Mouse (Mus musculus) left cerebral cortex, postnatal 10 days (tissue): ENCODE measurements around the gene Ifngr2. TPM values are rescaled to one million over a fixed set of nuclear protein-coding genes. Genes with fewer than 3 reads are reported as not detected.

Experiments used
- DNase-seq, 2 experiments: peaks; one replicate each; pipeline ENCODE4 v3.0.0; 2021 to 2022; ENCODE audit warnings: low spot score in 2 of 2, mixed read lengths in 1 of 2; ENCODE audit errors: extremely low spot score in 1 of 2
- intact Hi-C: fragments of 180-260 bp; cut with DNase I; formaldehyde crosslinking; loops from one replicate; pipeline ENCODE4 v1.15.1; 2025
- total RNA-seq, 2 experiments: library from RNA; stranded (reverse); gene quantifications; 2 replicates each; pipeline ENCODE4 v1.2.3; 2021

Gene Ifngr2
- total RNA-seq, 2 experiments from 2014 or later, result 74.8 to 82.0 TPM

DNA sequence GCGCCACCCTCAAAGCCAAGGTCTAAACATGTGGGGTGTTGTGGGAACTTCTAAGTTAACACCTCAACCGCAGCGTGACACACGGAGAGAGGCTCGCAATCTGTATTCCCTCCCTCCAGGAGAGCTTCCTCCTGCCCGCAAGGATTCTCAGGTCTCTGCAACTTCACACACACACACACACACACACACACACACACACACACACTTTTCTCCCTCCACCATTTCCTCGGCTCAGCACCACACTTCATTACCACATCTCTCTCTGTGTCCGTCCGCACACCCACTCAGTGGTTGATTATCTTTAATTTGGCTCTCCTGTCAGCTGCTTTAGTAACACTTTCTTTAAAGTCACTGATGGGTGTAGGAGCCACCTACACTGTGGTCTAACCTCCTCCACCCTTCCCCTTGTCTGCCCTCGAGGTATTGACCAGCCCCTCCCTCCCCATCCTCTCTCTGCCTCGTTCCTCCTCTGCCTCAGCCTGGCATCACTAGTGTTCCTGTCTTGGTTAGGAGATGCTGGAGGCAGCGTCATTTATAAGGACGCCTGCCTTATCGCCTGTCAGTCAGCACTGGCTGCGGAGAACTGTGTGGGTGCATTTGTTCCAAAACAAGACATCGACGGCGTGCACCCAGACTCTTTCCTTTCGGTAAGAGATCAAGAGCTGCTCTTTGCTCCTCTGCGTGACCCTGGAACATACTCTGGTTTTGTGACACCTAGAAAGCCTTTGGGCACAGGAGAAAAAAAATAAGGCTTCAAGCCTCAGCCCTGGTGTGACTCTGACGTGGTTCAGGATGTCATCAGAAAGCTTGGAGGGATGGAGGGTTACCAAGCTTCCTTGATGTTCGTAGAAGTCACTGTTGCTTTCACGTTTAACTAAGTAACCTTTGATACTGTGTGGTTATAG, 13.5 kb upstream of the Ifngr2 start:
- DNase-seq, result no peak
- intact Hi-C loops, result no loop called here

DNA sequence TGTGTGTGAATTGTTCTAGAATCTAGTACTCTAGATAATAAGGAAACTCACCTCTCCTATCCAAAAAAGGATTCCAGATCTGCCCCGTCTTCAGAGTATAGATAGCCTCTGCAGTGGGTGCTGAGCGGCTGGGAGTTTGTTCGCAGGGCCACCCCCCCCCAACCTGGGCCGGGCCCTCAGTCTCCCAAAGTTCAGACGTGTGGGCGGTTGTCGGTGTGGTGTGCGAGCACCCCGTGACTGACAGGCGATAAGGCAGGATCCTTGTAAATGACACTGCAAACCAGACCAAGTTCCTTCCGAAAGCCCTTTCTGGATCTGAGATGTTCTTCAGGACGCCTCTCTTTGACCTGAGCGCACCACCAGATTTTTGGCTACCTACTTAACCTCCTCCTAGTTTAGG, 12.4 kb upstream of the Ifngr2 start:
- intact Hi-C loops, result no loop called here
- peak in 1 of 2 experiments; percentile 97 for DNase-seq

DNA sequence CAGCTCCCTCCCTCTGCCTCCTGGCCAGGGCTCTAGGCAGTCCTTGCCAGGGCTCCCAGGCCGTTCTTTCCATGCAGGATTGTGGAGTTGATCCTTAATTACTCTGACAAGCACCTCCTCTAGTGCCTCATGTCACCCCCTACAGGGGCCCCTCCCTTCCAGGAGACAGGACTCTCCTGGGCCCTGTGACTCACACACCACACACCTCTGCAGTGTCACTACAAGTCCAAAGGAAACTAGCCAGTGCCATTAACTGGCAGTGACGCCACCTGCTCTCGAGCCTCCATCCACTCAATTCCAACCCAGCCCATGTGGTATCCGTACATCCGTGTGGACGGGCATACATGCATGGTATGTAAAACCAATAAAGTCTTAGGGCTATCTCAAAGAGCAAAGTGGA, 12.0 kb upstream of the Ifngr2 start:
- no peak for DNase-seq
- intact Hi-C loops, result no loop called here

DNA sequence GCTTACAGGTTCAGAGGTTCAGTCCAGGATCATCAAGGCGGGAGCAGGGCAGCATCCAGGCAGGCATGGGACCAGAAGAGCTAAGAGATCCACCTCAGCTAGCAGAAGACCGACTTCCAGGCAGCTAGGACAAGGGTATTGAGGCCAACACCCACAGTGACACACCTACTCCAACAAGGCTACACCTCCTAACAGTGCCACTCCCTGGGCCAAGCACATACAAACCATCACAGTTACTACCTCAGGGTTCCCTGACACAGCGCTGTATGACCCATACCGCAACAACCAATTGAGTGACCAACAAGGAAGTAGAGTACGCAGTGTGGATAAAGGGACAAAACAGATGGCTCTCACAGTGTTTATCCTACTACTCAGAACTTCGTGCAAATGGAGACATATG, 10.5 kb upstream of the Ifngr2 start:
- intact Hi-C loops, result no loop called here

DNA sequence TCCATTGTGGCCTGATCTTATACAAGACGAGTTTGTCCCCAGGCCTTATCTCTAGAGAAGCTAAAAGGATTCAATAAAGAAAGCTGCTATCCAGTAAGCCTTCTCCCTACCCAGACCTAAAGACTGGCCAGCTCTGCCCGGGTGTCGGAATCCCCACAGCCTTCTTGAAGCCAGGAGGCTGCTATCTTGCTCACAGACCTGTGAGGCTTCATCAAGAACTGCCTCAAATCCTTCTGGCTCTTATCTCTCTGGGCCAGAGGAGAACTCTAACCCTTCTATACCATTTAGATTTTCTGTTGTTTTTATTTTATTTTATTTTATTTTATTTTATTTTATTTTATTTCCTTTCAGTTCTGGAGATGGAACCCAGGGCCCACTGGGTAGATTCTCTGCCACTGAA, 9.8 kb upstream of the Ifngr2 start:
- intact Hi-C loops, result no loop called here
- DNase-seq, result no peak

More for the DNA sequence above, 10.5 kb upstream of the Ifngr2 start:
- no peak for DNase-seq

DNA sequence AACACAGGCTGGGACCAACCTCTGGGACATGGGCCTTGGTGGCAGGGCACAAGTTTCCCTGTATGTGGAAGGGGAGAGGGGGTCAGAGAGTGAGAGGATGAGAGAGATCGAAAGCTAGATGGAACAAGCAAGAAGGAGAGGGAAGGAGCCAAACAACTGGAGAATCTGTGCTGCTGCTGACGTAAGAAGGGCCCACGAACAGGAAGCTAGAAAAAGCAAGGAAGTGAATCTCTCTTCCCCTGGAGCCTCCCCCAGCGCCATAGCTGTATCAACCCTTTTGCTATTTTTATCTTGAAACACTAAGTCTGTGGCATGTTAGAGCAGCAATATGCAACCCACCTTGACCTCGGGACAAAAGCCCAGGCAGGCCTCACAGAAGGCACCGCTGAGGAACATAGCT, 8.8 kb upstream of the Ifngr2 start:
- DNase-seq, result no peak
- intact Hi-C loops, result no loop called here

DNA sequence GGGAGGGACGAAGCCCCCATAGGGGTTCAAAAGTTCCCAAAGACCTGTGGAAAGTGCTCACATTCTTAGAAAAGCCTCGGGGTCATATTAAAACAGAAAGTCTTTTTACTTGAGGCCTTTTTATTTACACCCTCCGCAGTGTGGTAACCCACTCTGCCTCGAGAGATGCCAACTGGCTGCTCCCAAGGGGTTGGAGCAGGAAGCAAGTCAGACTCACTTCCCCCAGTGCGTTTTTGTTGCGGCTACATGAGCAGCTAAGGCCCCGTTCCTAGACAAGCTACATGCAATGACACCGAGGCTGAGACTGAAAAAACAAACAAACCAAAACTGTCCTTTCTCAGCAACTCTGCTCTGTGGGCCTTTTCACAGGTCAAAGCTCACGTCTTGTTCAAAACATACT, 8.4 kb upstream of the Ifngr2 start:
- intact Hi-C loops, result no loop called here
- no peak for DNase-seq

DNA sequence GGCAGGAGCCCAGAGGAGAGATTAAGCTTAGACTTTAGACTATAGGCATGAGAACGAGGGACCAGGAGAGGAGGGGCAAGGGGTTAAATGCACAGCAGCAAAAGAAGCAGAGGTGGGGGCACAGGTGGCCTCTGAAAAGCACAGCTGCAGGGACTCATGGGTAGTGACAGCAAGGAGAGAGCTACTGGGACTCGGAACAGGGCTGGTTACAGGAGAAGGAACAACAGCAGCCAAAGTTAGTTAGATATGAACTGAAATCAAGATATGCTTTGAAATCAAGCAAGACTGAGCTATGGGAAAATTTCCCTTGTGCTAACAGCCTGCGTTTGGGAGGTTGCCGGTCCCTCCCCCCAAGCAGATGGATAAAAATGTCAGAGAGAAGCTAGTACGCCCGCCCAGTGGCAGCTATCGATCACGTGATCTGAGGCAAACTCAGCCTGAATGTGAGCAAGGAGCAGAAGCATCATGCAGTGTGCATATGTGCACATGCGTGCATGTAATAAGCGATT, 5.2 kb upstream of the Ifngr2 start:
- peak; percentile 61 to 63 for DNase-seq

DNA sequence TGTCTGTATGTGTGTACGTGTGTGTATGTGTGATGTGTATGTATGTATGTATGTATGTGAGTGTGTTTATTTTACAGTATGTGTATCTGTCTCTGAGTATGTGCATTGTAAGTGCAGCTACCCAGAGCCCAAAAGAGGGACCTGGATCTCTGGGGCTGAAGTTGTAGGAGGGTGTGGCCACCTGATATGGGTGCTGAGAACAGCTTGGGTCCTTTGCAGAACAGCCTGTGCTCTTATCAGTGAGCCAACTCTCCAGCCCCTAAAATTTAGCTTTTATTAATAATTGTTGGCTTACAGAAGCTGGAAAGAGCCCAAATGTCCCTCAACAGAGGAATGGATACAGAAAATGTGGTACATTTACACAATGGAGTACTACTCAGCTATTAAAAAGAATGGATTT, 3.3 kb upstream of the Ifngr2 start:
- DNase-seq, result no peak
- intact Hi-C loops, result no loop called here

More for the DNA sequence above, 5.2 kb upstream of the Ifngr2 start:
- intact Hi-C loops, result no loop called here

DNA sequence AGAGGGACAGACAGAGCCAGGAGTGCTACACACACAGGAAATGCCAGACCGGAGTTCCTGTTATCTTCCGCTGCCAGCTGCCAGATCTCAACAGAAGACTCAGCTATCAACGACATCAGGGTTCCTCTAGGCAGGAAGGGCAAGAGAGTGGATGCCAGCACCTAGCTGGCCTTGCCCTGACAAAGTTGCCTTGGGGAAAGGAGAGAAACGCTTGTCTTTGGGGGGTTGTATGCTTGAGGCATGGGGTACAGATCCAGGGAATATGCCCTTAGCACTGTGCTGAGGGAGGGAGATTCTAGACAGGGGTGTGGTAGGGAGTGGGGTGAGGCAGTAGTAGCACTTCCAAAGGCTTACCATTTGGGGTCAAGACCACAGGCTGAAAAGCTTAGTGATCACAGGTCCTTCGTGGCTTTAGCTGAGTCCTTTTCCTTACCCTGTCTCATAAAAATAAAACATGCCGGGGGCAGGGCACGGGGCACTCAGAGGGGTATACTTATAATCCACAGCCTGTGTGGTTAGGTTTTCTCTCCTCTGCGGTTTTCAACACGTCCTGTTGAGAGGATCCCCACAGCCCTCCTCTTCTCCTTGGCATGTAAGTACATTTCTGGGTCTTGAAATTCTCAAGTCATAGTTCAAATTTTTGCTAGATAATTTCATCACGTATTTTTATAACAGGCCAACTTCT, 1.1 kb upstream of the Ifngr2 start:
- DNase-seq, result no peak
- intact Hi-C loops, result no loop called here

DNA sequence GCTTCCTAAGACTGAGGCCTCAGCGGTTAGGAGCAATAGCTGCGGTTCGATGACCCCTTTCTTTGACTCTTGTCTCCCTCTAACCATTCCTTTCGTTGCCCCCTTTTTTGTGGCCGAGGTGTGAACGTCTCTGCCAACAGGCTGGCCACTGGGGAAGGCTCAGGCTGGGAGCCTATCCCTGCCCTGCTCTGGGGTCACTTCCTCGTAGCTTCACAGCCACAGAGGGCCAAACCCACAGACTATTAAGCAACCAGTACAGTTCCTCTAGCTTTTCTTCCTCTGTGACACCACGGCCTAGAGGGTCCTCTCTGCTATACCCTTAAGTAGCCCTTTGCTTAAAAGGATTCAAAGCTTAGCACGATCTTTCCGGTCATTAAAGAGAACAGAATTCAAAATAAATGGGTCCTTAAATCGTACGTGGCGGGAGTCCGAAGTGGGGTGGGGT, 459 bp upstream of the Ifngr2 start:
- peak in 1 of 2 experiments; percentile 55 for DNase-seq
- intact Hi-C loops, result no loop called here

DNA sequence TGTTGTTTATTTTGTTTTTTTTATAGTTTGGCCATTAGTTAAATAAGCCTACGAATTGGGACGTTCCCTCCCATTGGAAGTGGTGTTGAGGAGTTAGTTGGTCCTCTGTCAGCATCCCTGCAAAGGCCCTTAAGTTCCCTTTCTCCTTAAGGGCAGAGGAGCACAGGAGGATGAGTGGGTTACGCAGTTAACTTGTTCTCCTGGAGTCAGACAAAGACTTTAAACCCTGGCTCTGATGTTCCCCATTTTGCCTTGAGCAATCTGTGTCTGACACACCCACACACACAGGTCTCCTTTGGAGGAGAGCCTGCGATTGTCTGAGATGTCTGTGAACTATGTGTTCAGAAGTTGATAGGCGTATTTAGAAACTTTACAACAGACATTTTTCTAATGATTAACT, 1.1 kb downstream of the Ifngr2 start:
- DNase-seq, result no peak
- intact Hi-C loops, result no loop called here

DNA sequence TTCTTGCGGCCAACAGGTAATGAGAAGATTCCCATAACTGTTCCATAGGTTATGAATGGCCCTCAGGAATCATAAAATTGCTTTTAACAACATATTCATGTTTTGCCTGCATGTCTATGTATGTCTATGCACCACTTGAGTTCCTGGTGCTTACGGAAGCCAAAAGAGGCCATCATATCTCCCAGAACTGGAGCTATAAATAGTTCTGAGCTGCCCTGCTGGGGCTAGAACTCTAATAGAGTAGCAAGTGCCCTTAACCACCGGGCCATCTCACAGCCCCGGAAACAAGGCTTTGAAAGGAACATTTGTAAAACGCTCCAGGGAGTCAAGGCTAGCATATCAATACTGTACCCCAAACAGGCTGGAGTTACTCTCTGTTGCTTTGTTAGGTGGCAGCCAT, 1.7 kb downstream of the Ifngr2 start:
- DNase-seq, result no peak
- intact Hi-C loops, result no loop called here

DNA sequence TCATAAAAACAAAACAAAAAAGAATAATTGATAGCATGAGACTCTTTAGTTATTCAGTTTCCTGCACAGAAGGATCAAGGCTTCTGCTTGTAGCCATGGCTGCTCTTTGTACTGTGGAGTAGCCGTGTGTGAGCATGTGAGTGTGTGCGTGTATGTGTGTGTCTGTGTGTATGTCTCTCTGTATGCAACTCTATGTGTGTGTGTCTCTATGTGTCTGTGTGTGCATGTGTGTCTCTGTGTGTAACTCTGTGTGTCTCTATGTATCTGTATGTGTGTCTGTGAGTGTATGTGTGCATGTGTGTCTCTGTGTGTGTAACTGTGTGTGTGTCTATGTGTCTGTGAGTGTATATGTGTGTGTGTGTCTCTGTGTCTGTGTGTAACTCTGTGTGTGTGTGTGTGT, 2.1 kb downstream of the Ifngr2 start:
- DNase-seq, result no peak
- intact Hi-C loops, result no loop called here

DNA sequence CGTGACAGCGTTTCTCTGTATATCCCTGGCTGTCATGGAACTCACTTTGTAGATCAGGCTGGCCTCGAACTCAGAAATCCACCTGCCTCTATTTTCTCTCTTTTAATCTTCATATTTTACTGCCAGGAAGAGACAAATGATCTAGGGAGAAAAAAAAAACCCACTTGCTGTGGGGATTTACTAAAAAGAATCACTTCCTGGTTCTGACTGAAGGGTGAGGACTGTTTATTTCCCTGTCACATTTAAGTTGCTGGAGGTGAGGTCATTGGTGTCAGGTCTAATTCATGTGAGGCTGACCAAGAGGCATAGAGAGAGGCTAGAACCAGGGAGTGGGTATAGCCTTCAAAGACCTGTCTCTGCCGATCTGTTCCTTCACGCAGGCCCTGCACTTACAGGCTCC, 2.7 kb downstream of the Ifngr2 start:
- DNase-seq, result no peak
- intact Hi-C loops, result no loop called here

DNA sequence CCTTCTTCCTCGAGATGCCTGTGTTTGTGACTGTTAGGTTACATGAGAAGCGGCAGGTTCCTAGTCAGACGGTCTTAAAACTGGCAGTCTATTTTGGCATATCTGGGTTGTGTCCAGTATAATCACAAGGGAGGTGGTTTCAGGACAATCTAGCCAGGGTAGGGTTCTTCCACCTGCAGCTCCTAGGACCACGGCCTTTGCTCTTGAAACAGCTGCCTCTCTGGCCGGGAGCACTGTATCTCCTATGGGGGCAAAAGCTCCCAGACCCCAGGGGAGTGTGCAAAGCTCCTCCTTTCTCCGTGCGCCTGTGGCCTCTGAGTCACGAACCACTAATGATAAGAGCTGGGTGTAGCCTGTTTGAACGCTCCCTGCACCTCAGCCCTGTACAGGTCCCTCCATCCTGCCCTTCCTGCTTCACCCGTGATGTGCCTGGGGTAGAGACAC, 4.2 kb downstream of the Ifngr2 start:
- DNase-seq, result no peak
- intact Hi-C loops, result no loop called here

DNA sequence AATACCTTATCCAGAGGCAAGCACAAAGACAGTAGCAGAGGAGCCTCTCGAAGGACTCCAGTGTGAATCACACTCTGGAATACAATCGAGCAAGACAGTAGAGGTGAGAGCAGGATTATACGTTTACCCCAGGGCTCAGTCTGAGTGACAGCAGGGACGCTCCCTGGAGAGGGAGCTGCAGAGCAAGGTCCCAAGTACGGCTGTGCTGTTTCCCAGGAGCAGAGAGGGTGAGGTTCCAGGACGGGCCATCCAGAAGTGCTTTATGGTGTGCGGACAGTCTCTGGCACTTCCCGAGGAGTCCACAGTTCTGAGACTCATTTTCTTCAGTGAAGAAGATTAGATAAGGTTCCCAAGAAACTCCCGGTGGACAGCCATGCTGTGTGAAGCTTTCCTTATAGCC, 5.2 kb downstream of the Ifngr2 start:
- intact Hi-C loops, result no loop called here

DNA sequence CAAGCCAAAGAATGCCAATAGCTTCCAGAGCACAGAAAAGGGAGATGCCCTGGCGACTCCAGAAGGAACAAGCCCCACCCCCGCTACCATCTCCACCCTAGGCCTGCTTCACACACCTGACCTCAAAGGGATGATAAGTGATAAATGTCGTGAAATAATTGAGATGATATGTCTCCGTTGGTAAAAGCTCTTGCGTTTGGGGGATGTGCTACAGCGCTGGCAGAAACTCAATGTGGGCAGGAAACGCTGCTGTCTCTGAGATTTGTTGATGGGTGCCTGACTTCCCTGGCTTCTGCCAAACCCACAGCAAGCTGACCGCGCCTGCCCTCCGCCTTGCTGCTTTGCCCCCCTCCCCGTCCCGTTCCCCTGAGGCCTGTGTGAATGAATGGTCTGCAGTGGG, 6.8 kb downstream of the Ifngr2 start:
- no peak for DNase-seq
- intact Hi-C loops, result no loop called here

More for the DNA sequence above, 5.2 kb downstream of the Ifngr2 start:
- DNase-seq, result no peak

DNA sequence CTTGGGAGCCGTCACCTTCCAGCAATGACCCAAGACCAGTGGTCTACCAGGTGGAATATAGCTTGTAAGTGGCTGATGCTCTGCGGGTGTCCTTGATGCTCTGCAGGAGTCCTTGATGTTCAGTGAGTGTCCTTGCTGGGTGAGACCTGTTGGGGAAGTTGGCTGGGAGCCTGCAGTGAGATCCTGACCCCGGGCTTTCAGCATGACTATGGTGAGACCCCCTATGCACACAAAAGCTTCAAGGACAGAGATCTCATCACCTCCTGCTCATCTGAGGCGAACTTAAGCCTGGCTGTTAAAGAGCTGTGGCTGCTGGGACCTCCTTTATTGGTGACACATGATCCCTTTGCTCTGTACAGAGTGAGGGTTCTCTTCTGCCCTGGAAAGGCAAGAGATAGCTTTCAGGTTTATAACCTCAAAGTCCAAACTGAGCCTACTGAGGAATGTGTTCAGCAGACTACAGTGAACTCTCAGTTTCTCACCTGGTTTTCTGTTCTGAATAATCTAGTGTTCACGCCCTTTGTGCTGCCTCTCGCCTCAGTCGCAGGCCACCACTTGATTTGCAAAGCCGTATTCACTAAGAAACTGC, 8.2 kb downstream of the Ifngr2 start:
- DNase-seq, result no peak
- intact Hi-C loops, result no loop called here

DNA sequence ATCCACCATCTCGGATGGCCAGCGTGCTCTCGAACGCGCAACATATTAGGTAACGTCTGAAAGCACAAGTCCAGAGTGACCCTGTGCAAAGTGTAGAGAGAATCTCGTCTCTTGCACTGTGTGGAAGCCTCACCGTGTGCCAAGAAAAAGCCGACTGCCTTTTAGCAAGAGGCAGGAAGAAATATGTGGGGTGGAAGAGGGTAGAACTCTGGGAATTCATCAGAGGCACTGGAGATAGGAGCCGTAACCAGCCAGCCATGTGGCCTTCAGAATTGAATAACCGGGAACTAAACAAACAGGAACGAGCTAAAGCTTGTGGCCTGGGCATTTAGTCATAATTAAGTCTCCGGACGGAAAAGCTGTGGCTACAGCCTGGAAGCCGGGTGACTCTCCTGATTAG, 9.8 kb downstream of the Ifngr2 start:
- intact Hi-C loops, result no loop called here
- DNase-seq, result no peak
